Mouse (Mus musculus) CD8-positive naive resting alpha-beta T cell, adult 2 months (primary cell): ENCODE measurements around the gene Pacsin2.

Source experiments
- DNase-seq, 2 experiments: peaks; one replicate each; pipeline ENCODE4 v3.0.0; 2022; ENCODE audit warnings: low read depth in 2 of 2, low spot score in 2 of 2

Pacsin2 gene

DNA sequence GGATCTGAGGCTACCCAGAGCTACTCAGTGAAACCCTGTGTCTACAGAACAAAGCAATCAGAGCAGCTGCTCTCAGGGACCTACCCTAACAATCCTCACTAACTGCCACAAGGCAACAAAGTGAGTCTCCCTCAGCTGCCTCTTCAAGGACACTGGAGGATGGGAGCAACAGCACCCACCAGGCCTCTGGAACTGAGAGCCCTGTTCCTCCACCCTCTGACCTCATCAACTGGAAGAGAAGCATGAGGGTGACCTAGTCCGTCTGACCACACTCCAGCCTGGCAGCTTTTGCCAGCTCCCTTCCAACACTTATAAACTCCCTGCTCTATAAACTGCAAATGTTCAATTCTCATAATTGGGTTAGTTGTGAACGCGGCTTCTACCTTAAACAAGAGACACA, 10.5 kb downstream of the Pacsin2 start:
- no peak for DNase-seq

DNA sequence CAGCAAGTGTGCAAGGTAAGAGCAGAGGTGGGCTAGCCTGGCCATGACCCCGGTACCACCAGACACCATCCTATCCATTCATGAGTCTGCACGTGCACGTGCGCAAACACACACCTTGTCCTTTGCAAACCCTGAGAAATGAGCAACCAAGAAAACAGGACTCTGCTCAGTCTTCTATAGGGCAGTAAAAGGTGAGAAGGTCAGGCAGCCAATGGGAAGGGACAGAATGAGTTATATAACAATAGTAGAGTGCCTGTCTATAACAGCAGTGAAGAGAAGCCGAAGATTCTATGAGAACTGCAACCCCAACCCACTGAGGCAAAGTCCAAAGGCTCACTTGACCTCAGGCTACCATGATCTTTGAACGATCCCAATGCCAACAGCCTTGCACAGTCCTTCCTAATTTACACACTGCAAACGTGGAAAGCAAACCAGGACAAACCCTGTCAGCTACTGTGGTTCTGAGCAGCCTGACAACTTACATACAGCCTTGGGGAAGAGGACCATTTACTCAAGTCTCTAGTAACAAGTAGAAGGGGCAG, 12.1 kb downstream of the Pacsin2 start:
- DNase-seq: no peak

DNA sequence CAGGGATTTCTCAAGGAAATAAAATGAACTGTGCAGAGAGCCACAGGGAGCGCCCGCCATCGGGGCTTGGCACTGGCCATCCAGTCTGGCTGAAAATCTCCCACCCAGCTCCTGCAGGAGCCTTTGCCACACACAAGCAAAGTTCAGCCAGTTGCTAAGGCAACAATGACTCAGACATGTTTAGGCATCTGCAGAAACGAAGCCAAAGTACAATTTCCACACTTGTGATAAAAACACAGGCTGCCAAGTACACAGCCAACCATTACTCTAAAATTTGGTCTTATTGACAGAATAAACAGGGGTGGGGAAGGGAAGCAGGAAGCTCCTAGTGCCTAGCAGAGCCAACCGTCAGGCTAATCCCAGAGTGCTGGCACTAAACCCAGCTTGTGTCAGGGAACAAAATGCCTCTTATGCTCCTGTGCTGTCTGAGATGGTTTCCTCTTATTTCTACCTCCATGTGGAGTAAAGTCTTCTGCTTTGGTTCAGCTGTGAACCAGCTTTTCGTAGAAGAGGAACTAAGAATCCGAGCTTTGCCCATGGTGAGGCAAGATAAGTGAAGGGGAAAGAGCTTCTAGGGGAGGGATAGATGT, 12.7 kb downstream of the Pacsin2 start:
- no peak for DNase-seq

DNA sequence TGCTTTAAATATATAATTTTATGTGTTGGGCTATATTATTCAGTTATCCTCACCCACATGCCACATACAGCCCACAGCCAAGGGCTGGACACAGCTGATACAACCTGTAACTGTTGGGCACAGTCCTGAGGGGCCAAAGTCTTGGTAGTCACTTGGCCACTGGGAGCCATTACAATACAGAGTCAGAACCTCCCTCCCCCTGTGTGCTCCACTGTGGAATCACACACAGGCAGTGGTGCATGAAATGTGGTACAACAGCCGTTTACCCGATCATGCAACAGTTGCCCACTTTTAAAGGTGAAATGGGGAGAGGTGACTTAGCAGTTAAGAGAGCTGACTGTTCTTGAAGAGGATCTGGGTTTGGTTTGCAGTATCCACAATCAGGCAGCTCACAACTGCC, 14.4 kb downstream of the Pacsin2 start:
- no peak for DNase-seq

DNA sequence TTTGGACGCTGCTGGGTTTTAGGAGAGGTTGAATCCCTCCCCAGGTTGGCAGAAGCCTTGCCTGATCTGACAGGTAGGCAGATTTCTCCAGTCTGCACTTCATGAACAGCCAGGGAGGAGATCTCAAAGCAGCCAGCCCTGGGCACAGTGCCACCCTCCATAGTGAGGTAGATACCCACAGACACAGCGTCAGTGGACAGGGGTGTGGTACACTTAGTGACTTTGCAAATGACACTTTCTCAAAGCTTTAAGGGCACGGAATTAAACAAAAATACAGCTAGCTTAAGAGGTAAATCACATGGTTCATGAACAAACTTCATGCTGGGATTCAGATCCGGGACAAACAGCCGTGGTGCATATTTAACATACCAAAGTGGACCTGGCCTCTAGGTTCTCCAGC, 15.8 kb downstream of the Pacsin2 start:
- no peak for DNase-seq

DNA sequence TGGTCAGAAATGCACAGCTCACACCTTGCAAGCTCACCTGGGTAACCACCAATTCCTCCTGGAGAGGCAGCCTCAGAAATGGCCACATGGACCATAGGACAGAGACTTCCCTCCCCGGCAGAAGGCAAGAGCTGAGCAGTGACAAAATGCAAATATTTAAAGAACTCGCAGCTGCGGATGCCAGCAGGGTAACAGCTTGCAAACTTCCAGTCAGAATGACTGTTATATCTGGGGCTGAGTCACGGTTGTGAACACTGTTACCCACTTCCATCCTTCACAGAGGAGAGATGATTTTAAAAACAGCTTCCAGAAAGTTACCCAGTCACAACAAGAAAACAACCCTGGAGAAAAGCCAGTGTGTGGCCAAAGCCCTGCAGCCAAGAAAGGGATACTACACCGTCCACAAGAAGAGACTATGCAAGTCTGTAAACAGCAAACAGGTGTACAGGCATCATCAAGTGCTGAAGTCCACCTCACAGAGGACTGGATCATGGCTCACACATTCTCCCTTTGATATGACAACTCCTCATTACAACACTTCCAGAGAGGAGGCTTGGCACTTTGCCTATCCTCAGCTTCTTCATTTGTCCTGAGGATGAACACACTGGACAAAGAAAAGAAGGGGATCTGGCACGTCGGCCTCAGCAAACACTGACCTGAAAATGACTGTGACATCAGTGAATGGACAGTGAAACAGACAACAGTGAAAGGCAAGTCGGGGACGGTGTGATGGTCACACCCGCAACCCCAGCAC, 16.4 kb downstream of the Pacsin2 start:
- no peak for DNase-seq

DNA sequence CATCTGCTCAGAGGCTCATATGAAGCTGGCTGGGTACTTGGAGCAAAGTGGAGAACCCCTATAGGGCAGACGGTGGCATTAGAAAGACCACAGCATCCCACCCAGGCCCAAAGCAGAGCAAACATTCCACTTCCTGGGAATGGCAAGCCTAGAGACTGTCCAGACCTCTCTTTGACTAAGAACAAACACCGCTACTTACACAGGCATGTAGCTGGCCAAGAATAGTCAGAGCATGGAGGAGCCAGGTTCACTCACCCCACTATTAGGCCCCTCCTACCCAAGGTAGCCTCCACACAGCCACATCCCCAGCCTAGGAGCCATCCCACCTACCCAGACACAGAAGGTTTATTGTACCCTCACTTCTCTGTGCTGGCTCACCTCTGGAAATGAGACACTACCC, 18.5 kb downstream of the Pacsin2 start:
- no peak for DNase-seq

DNA sequence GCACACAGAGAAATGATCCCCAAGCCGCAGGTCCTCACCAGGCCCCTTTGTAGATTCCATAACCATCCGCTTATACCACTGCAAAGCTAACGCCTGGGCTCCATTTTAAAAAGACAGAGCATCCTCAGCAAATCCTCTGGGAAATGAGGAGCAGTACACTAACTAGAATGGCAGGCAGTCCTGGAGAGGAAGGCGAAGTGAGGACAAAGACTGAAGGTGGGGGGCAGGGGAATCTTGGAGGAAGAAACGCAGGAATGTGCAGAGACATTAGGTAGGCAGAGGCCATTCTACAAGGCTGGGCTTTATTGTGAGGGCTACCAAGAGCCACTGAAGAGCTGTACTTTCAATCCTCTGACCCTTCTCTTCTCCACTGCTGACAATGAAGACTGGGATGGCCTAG, 19.0 kb downstream of the Pacsin2 start:
- no peak for DNase-seq

DNA sequence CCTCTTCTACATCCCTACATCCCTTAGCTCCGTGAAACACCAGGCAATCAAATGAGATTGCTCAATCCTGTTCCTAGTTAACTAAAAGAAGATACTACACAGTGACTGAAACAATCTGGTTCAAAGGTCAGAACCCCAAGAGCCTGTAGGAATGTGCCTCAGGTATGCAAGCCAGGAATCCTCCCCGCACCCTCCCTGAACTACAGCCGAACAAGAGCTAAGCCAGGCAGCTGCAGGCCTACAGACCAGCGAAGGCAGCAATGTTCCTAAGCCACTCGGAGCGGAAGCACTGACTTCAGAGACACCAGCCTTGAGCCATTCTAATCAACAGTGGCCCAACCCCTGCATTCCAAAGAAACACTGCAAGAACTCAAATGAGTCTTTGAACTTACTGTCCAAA, 20.0 kb downstream of the Pacsin2 start:
- no peak for DNase-seq

DNA sequence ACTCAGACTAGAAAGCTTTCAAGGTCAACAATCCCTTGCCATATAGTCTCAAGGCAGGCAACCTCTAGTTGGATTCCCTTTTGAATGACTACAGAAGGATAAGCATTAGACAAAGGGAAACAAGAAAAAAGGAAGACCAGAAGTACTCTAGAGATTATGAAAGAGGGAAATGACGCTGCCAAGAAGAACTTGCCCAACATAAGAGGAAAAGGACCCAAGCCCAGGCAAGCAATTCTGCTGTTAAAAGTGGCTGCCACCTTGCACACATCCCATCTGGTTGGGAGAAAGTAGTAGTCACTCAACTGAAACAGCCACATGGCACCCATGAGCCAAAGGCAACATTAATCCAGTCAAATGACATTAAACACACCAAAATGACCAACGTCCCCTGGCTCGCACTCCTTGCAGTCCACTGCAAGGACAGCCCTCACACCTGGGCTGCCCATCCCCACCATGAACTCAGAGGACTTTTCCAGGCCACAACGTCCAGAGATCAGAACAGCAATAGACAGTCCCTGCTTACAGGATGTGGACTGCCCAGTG, 21.8 kb downstream of the Pacsin2 start:
- no peak for DNase-seq

DNA sequence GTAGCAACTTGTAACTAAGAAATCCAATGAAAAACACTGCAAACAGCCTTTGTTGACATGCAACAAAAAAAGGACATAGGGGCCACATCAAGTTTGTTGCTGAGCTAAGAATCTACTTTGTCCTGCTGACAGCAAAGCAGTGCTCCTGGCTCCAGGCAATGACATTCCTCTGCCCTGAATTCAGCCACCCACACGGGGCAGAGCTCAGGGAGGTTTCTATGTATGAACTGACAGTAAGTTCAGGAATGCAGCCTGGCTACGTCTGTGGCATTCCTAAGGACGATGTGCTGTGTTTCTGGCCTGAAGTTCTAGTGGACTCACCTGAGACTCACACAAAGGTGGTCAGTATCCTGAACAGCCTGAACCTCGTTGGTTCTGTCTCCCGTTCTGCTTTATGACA, 23.7 kb downstream of the Pacsin2 start:
- DNase-seq: no peak

DNA sequence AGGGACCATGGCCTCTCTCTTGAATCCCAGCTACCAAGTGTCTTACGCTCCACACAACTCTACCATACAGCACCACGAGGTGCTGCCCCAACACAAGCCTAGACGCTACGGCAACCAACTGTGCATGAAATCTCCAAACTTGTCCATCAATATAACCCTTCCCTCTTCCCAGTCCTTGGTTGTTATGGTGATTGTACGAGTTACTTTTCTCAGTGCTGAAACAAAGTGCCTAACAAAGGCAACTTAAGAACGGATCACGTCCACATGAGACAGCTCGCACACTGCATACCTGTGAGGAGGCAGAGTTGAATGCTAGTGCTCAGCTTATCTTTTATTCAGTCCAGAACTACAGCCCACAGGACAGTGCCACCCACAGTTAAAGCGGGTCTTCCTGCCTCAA, 27.9 kb downstream of the Pacsin2 start:
- no peak for DNase-seq

DNA sequence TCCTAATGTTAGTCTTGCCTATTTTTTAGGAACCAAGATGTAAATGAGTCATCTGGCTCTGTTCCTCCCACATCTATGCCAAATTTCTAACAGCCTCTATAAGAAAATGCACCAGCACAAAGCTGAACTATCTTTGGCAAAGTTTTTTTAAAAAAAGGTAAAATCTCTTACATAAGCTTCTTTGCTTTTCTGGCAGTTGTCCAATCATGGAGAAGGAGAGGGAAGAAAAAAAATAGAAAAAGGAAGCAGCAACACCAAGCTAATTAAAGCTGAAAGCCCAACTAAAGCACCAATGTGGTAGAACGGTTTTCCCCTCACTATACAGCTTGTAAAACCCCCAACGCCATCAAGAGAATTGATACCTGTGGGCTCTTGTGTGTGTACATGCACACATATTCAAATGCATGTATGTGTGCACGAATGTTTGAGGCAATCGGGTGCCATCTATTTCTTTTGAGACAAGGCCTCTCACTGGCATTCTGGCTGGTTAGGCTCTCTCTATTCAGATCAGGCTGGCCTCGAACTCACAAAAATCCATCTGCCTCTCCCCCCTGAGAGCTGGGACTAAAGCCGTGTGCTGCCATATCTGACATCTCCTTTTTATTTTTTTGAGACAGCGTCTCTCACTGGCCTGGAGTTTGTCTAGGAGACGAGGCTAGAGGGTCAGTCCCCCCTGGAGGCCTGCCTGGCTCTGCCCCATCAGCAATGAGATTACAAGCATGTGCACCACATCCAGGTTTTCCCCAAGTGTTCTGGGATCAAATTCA, 28.9 kb downstream of the Pacsin2 start:
- no peak for DNase-seq

DNA sequence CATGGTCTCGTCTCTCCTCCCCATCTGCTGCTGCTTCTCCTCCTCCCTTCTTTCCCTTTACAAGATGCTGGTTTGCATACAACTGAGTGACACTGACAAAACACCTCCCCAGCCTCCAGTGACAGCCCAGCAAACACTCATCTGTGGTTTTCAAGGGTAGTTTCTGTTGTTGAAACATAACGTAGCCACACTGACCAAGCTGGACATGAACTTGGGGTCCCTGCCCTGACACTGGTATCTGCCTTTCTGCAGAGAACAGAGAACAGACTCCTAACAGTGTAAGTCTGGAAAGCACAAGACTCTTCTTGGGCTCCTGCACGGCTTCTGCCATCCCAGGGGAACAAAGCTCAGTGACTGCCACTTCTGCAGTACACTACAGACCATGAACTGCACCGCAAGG, 29.7 kb downstream of the Pacsin2 start:
- no peak for DNase-seq

DNA sequence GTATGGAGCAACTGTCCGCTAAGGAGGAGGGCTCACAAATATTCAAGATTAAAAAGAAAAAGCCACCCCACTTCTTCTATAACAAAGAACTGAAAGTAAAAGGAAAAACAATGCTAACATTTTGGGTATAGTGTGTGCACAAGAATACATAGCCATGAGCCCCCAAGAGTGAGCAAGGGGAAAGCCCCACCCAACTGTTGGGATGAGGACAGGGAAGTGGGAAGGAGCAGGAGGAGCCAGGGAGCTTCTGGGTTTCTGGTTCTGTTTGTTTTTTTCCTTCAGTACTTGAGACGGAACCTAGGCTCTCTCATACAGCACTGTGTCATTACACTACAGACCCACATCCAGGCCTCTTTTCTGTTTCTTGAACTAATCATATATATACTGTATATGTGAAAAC, 31.1 kb downstream of the Pacsin2 start:
- no peak for DNase-seq

DNA sequence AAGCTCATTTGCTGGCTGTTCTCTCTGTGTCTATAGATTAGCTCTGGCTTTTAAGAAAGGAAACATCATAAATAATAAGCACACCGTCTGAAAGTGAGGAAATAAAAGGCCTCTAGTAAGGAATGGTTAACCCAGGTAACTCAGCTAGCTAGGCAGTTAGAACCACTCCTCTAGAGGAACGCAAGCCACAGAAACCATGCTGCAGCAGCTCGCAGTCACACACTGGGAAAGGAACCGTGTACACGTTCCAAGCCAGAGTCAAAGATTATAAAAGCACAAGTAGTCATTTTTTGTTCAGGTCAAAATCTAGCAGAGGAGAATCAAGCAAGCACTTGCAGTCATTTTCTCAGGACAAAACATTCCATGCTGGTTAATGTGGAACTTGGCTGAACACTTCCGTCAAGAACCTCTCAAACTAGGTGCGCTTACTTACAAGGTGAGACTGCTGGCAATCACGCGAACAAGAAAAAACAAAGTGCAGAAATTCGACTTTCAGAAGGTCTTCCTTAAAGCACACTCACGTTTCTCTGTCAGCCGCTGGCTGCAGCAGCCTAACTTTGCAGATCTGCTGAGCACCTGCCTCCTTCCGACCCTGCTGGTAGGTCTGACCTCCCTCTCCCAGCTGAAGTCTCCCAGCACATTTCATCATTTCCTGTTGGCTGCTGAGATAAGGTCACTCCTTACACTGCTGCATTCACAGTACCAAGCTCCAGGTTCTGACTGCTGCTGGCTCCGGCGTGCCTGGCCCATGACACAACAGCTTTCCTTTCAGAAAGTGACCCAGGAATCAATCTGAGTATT, 32.0 kb downstream of the Pacsin2 start:
- no peak for DNase-seq

DNA sequence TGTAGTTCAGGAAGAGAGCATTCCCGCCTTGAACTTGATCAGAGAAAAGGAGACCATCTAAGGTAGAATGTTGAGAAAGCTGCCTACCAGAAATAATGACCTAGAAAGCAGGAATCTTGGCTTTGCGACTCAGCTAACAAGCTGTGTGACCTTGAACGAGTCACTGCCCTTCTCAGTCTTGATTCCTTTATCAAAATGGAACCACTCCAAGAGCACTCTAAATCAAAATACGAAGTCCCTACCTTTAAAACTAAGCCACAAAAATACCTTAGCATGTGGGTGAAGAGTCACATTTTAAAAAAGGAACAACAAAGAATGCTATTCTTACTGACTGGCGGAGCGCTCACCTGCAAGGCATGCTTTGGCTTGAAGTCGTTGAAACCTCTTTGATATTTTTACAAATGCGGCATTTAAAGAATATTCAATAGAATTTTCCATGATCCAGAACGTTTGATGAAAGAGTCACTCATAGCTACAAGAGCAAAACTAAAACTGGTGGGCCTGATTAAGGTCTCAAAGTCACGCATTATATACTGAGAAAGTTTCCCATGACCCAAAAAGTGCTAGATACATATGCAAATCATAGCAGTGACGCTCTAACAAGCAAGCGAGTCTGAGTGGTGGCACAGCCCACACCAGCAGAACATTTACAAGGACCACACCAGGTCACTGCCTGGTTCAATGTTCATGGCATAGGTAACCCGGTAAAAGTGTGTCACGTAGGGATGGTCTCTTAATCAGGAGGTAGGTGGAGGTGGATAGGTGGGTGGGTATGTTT, 33.2 kb downstream of the Pacsin2 start:
- DNase-seq: no peak

DNA sequence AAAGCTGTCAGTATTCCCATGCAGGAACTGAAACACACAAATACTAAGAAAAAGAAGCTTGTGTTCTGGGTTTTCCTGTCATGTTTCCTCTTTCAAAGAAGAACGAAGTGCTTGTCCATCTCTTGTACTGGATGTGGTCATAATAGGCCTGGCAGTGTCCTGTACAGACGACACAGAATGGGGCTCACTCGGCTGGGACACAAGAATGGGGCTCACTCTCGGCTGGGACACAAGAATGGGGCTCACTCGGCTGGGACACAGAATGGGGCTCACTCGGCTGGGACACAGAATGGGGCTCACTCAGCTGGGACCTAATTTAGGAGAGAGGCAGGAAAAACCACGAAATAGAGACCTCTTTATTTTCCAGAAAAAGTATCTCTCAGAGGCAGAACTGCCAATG, 34.0 kb downstream of the Pacsin2 start:
- DNase-seq: no peak

DNA sequence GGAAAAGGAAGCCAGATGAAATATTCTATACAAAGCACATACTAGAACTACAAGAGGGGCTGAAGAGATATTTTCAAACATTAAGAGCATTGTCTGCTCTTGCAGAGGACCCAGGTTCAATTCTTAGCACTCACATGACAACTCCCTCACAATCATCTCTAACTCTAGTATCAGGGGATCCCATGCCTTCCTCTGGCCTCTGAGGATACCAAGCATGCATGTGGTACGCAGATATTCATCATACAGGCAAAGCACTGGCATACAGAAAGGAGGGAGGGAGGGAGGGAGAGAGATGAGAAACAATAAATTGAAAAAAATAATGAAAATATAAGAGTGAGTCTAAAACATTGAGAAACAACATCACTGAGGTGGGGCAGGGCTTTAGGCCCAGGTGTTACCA, 35.8 kb downstream of the Pacsin2 start:
- DNase-seq: no peak
